Mouse (Mus musculus) adrenal gland, postnatal 10 days (tissue): ENCODE measurements around the gene Mcoln2. TPM values are rescaled to one million over a fixed set of nuclear protein-coding genes. Genes with fewer than 3 reads are reported as not detected.

Experiments used
- DNase-seq: peaks from one replicate; pipeline ENCODE4 v3.0.0; 2021; ENCODE audit warnings: mixed read lengths
- total RNA-seq, 2 experiments: library from RNA; stranded (reverse); gene quantifications; 2 replicates each; pipeline ENCODE4 v1.2.3; 2021

Gene Mcoln2
- total RNA-seq, 2 experiments from 2014 or later: 1.7 to 1.9 TPM

GRCm38 (mm10) chr3:146145501-146145900, 4.1 kb upstream of the Mcoln2 start:
- DNase-seq: no peak

GRCm38 (mm10) chr3:146146131-146146530, 3.5 kb upstream of the Mcoln2 start:
- DNase-seq: no peak

GRCm38 (mm10) chr3:146150058-146150400, 396 bp downstream of the Mcoln2 start:
- peak; percentile 65 for DNase-seq

GRCm38 (mm10) chr3:146150560-146150959, 927 bp downstream of the Mcoln2 start:
- DNase-seq: peak; percentile 7

- no peak for DNase-seq
These were observed 1.7 kb downstream of the Mcoln2 start for GRCm38 (mm10) chr3:146151328-146151727.

DNA sequence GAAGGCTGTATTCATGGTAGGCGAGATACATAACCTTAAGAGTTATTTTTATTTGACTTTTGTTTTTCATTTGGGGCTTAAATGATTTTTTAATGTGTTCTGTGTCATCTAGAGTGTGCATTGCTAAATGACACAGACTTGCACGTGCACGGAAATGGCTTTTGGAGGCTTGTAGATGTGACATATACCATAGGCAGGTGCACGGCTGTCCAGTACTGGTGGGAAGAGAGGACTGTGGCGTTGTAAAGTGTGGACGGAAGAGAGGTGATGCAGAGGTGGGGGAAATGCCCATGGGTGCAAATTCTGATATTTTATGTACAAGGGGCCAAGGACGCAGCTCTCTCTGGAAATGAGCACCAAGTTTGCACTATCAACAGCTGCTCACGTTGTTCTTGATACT, 2.1 kb downstream of the Mcoln2 start:
- no peak for DNase-seq

- DNase-seq: no peak
These were observed 2.7 kb downstream of the Mcoln2 start for GRCm38 (mm10) chr3:146152348-146152747.

DNA sequence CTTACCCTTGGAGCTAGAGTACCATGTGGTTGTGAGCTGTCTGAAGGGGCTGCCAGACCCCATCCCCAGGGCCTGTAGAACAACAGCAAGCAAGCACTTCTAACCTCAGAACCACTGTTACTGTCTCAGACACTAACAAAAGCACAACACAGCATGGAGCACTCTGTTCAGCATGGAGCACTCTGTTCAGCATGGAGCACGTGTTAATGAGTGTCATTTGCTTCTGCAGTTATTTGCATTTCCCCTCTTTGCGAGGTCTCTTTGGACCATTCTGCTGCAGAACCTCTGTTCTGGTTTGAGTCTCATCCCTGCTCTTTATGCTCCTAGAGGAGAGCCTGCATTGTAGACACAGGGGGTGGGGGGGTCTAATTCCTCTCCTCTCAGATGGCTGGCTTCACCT, 3.3 kb downstream of the Mcoln2 start:
- no peak for DNase-seq

DNA sequence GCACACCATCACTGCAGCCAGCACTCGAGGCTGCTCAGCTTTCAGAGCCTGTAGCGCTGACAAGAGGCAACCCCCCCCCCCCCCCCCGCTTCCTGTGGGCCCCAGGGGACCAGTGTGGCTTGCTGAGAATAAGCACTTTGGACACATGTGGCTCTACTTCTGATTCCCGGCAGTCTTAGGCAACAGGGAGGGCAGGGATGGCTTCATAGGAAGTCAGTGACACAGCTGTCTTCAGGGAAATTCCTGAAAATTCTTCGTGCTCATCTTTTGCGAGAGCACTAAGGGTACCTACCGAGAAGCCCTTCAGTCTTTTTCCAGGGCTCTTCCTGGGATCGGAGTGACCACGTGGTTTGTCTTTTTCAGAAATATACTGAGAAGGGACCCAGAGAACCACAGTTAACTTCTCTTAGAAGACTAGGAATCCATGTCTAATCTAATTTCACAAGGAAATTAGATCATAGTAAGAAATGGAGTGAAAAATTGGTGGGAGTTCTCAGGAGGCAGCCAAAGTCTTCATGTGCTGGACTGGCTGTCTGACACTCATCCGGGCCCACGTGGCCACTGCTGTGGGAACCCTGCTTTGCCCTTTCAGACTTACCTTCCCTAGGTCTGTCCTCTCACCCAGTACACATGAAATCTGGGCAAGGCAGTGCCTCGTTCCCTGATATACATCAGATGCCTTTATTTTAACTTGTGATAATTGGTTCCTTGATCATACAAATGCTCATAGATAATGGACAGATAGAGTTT, 4.4 kb downstream of the Mcoln2 start:
- no peak for DNase-seq

GRCm38 (mm10) chr3:146155628-146156576, 6.3 kb downstream of the Mcoln2 start:
- no peak for DNase-seq

GRCm38 (mm10) chr3:146156811-146157210, 7.2 kb downstream of the Mcoln2 start:
- no peak for DNase-seq

GRCm38 (mm10) chr3:146158039-146158438, 8.4 kb downstream of the Mcoln2 start:
- no peak for DNase-seq

GRCm38 (mm10) chr3:146159360-146159759, 9.7 kb downstream of the Mcoln2 start:
- DNase-seq: no peak

DNA sequence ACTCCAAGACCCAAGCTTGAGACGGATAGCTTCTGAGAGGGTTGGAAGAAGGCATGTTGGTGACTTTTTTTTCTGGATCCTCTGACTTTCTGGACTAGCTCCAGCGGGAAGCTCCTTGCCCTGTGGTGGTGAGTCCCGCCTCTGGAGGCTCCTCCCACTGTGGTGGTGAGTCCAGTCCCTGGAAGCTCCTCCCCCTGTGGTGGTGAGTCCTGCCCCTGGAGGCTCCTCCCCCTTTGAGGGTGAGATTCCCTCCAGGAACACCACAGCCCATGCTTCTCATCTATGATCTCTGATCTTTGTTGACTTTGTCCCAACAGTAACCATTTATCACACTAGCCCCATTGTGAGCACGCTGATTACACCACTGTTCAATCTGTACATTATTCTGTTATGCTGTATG, 12.6 kb downstream of the Mcoln2 start:
- DNase-seq: no peak

DNA sequence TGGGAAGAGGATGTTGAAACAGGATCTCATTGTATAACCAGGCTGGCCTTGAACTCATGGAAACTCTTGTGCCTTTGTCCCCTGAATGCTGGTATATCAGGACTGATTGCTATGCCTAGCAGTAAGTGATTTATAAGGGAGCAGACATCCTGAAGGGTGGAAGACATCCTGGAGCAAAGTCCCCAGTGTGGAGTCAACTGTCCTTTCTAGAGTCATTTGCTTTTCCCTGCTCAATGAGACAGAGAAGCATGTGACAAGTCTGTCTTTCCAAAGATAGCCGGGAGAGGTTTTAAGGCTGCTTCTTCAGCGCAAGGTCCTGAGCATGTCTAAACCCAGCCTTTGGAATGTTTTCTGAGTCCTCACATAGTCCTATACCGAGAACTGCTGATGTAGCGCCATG, 19.7 kb downstream of the Mcoln2 start:
- no peak for DNase-seq

GRCm38 (mm10) chr3:146173030-146173429, 23.4 kb downstream of the Mcoln2 start:
- DNase-seq: no peak

DNA sequence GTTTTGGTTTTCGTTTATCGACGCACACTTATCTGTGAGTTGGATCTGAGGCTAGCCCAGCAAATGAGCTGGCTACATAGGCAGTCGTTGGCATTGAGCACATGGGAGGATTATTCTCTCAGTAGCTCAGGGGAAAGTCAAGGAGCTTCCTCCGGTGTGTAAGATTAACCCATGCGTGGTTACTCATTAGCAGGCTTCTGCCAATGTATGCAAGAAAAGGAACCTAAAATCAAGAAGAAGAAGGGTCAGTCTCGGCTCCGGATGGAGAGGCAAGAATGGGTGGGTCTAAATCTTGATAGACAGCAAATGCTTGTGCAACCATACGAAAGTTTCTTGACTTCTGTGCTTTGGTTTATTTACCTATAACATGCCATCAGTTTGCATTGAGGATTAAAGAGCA, 24.6 kb downstream of the Mcoln2 start:
- DNase-seq: no peak

DNA sequence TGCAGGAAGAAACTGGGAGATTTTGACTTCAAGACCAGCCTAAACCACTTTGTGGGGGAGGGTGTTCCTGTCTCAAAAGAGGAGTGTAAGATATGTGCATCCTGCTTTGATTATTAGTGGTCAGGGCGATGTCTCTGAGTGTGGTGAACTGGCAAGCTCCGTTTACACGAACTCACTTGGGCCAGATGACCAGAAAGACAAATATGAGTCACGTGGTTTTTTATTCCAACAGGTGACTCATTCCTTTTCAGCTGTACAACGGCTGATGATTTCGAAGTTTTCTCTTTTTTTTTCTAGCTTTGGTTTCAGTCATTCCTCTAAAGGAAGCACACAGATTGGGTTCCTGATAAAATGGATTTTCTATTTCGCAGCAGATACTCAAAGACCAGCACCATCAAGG, 27.7 kb downstream of the Mcoln2 start:
- no peak for DNase-seq

- DNase-seq: peak; percentile 88
These were observed 28.3 kb downstream of the Mcoln2 start for GRCm38 (mm10) chr3:146177748-146178582.

DNA sequence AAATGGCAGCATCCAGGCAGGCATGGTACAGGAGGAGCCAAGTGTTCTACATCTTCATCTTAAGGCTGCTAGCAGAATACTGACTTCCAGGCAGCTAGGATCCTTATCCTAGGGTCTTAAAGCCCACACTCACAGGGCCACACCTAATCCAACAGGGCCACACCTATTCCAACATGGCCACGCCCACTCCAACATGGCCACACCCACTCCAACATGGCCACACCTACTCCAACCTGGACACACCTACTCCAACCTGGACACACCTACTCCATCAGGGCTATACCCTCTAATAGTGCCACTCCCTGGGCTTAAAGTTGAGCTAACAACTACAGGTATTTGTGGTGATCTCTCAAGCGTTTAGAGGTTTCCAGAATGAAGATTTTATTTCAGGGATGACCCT, 30.7 kb downstream of the Mcoln2 start:
- no peak for DNase-seq

DNA sequence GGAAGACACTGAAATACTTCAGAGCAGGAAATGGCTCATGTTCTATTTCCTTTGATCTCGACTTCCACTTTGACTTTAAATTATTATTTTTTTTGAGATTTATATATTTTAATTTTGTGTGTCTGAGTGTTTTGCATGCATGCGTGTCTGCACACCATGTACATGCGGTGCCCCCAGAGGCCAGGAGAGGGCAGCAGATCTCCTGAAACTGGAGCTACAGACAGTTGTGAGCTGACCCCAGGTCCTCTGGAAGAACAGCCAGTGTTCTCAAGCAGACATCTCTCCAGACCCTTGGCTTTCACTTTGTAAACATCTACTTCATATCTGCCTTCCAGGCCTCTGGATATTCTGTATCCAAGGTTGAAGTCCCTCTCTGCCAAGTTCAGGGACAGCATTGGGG, 31.4 kb downstream of the Mcoln2 start:
- DNase-seq: peak; percentile 78

DNA sequence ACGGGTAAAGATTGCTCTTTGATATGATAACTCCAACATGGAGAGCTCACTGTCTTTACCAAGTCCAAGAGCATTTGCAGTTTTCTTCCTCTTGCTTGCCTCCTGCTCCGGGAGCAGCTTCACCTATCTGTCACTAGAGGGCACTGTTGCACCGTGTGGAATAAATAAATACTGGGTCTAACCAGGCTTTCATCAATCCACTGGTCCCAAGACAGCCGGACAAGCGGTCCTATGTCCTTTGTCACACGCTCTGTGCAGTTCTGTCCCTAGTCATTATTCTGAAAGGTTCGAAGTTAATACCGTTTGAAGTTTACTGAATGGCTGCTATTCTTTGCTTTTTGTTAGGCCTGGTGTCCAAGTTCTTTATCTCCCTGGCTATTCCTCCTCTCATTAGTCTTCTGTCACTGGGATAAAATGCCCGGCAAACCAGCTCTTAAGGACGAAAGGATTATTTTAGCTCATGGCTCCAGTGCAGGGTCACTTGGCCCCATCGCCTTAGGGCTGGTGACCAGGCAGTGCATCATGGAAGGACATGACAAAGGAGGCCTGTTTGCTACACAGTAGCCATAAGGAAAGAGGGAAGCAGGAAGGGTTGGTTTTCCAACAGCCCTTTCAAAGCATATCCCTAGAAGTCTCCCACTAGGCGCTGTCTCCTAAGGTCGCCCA, 35.5 kb downstream of the Mcoln2 start:
- DNase-seq: peak; percentile 70
